9 mouse cellular contexts compared by ENCODE assay signal in the genomic region with DNA sequence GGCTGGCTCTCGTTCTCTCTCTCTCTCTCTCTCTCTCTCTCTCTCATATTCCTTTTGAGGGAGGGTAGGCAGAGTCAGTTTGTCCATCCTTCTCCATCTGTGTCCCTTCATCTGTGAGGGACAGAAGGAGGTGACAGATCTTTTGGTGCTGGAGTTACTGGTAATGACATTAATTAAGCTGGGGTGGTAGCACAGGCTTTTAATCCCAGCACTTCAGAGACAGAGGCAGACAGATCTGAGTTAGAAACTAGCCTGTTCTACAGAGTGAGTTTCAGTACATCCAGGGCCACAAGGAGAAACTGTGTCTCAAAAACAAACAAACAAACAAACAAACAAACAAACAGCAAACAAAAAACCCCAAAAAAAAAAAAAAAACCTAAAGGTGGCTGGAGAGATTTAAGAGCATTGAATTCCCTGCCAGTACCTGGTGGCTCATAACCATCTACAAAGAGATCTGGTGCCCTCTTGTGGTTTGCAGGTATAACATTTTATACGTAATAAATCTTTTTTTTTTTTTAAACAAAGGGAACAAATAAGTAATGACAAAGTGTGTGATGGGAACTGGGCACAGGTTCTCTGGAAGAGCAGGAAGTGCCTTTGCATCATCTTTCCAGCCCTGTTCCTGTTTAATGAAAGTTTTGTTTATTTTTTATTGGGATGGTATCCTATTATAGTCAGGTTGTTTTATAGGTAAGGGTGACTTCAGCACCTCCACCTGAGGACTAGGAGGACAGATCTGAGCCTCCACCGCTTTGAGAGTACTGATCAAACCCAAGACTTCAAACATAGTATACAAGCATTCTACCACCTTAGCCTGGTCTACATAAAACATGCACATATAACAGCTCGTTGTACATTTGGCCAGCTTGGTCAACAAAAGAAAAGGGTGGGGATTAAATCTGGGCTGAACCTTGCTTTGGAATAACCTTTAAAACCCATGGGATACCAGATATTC. TPM values are rescaled to one million over a fixed set of nuclear protein-coding genes. Genes with fewer than 3 reads are reported as not detected.
A peak's percentile ranks its signal among the peaks of the same experiment; 100 is the strongest.
DNase-seq lines count a peak whose midpoint lies in the region; ATAC-seq and TF ChIP-seq lines count a peak whose summit lies in the region.
"Had no signal": no experiment of that assay in that cellular context is flagged by ENCODE, and none has a peak within 500 bp of the region (broad histone marks: within the 10 kb centered on the region; RNA-seq: fewer than 3 reads in every experiment).

No protein-coding gene starts in this region.

- TF ChIP-seq CTCF in lung, adult 2 months (IDR thresholded peaks at IDR 0.05; ENCODE audit: insufficient read depth, low read length), result 0 out of 2 replicates have a peak, but pooled peaks have one; percentile 13

- TF ChIP-seq POLR2A in lung, adult 2 months (IDR thresholded peaks at IDR 0.05; ENCODE audit: borderline replicate concordance, extremely low read depth, low read depth, low read length), result no peak

- H3K4me1 ChIP-seq in kidney, embryonic 15.5 days, result no peaks in the 10 kb centered on the region
- no peaks in the 10 kb centered on the region for H3K4me1 ChIP-seq in forebrain, embryonic 15.5 days
- no peaks in the 10 kb centered on the region for H3K4me1 ChIP-seq in lung, adult 2 months (ENCODE audit: control insufficient read depth, insufficient read depth, low read length)
- H3K4me1 ChIP-seq: limb, embryonic 13.5 days had no signal

- DNase-seq in kidney, adult 18-20 months, result no peak
- peak; percentile 82 for DNase-seq in CD4-positive, CD25-positive, alpha-beta regulatory T cell, adult 2 months (ENCODE audit: low read depth, low spot score)
- DNase-seq in R1 (ENCODE audit: low read depth, low spot score), result peak; percentile 66
- DNase-seq in lung, adult 2 months, result no peak
- DNase-seq in thymus, postnatal 25 days, result peak; percentile 31
- no peak for DNase-seq in layer of hippocampus, adult 11-12 months (ENCODE audit: low spot score)

- no peak overlapping the region for H3K4me2 ChIP-seq in kidney, embryonic 15.5 days
- H3K4me2 ChIP-seq in forebrain, embryonic 15.5 days (replicated peaks), result no peak overlapping the region
- H3K4me2 ChIP-seq: limb, embryonic 13.5 days had no signal

- no peak overlapping the region for H3K4me3 ChIP-seq in kidney, embryonic 15.5 days (replicated peaks)
- H3K4me3 ChIP-seq in forebrain, embryonic 15.5 days, result no peak overlapping the region
- H3K4me3 ChIP-seq in lung, adult 2 months (replicated peaks; ENCODE audit: extremely low read depth, low read depth, low read length), result no peak overlapping the region
- H3K4me3 ChIP-seq: limb, embryonic 13.5 days had no signal

- H3K27ac ChIP-seq in kidney, embryonic 15.5 days, result no peak overlapping the region
- H3K27ac ChIP-seq in forebrain, embryonic 15.5 days (replicated peaks), result peak overlapping the region; percentile 19; the same call in 1 of the 2 replicates
- H3K27ac ChIP-seq: limb, embryonic 13.5 days had no signal

- ATAC-seq in kidney, embryonic 15.5 days (replicated peaks; ENCODE audit: low FRiP score), result peak; percentile 46; the same call in 1 of the 2 replicates
- ATAC-seq in forebrain, embryonic 15.5 days (replicated peaks), result peak; percentile 66

- no peak overlapping the region for H3K9ac ChIP-seq in kidney, embryonic 15.5 days
- no peak overlapping the region for H3K9ac ChIP-seq in forebrain, embryonic 15.5 days (replicated peaks)
- H3K9ac ChIP-seq: limb, embryonic 13.5 days had no signal

- no peaks in the 10 kb centered on the region for H3K27me3 ChIP-seq in kidney, embryonic 15.5 days
- H3K27me3 ChIP-seq in forebrain, embryonic 15.5 days, result no peaks in the 10 kb centered on the region
- H3K27me3 ChIP-seq: limb, embryonic 13.5 days had no signal

- 79% methylated on average over 4 of the region's 4 CpGs for WGBS in kidney, embryonic 15.5 days
- 79% methylated on average over 4 of the region's 4 CpGs for WGBS in forebrain, embryonic 15.5 days
- WGBS in lung, adult 2 months, result 66% methylated on average over 4 of the region's 4 CpGs

- H3K36me3 ChIP-seq in kidney, embryonic 15.5 days, result peaks cover 83% of the 10 kb centered on the region
- H3K36me3 ChIP-seq in forebrain, embryonic 15.5 days, result peaks cover 67% of the 10 kb centered on the region

- no peaks in the 10 kb centered on the region for H3K9me3 ChIP-seq in kidney, embryonic 15.5 days (replicated peaks)
- no peaks in the 10 kb centered on the region for H3K9me3 ChIP-seq in forebrain, embryonic 15.5 days
- H3K9me3 ChIP-seq: limb, embryonic 13.5 days had no signal

RNA-seq across cellular contexts. Expression of a gene that starts 16.2 kb away (rescaled TPM):
- 102 and 109 TPM in 2 replicates for polyA plus RNA-seq in kidney, embryonic 15.5 days (2015; fragmentation: Nextera tagmentation; extraction: Ambion mirVana)
- polyA plus RNA-seq in forebrain, embryonic 15.5 days (2015; fragmentation: Nextera tagmentation; extraction: Ambion mirVana), result 94.2 and 97.0 TPM in 2 replicates
- polyA plus RNA-seq in lung, adult 2 months (2012; rRNA removed), result 5.6 and 7.1 TPM in 2 replicates

RNA-seq across cellular contexts. Expression of a gene that starts 34.6 kb away (rescaled TPM):
- polyA plus RNA-seq in kidney, embryonic 15.5 days (2015; fragmentation: Nextera tagmentation; extraction: Ambion mirVana), result 25.6 and 27.5 TPM in 2 replicates
- 31.1 and 32.6 TPM in 2 replicates for polyA plus RNA-seq in forebrain, embryonic 15.5 days (2015; fragmentation: Nextera tagmentation; extraction: Ambion mirVana)
- 5.9 and 9.7 TPM in 2 replicates for polyA plus RNA-seq in lung, adult 2 months (2012; rRNA removed)

Comparison
In these comparisons a context has a peak if more than half of its experiments do, and no peak if none do; other contexts are left out.
1. DNase-seq: peak in CD4-positive, CD25-positive, alpha-beta regulatory T cell, adult 2 months (single experiment), R1 (single experiment) and thymus, postnatal 25 days (single experiment); none in kidney, adult 18-20 months (single experiment), lung, adult 2 months (single experiment) and layer of hippocampus, adult 11-12 months (single experiment).
2. RNA of a gene that starts 16.2 kb away (polyA plus RNA-seq): 102 to 109 TPM in kidney, embryonic 15.5 days and 94.2 to 97.0 TPM in forebrain, embryonic 15.5 days; 5.6 to 7.1 TPM in lung, adult 2 months; every median in the first group is over 10 times any median in the second.